Mouse (Mus musculus) frontal cortex, postnatal 25 days (tissue): Measurements from ENCODE around the gene Mpc2.

Experiments
- DNase-seq, 2 experiments: peaks; one replicate each; pipeline ENCODE4 v3.0.0; 2022; ENCODE audit warnings: low spot score in 2 of 2

Gene Mpc2

GRCm38 (mm10) chr1:165503307-165504024 is 43.0 kb downstream of the Mpc2 start:
- DNase-seq: no peak

DNA sequence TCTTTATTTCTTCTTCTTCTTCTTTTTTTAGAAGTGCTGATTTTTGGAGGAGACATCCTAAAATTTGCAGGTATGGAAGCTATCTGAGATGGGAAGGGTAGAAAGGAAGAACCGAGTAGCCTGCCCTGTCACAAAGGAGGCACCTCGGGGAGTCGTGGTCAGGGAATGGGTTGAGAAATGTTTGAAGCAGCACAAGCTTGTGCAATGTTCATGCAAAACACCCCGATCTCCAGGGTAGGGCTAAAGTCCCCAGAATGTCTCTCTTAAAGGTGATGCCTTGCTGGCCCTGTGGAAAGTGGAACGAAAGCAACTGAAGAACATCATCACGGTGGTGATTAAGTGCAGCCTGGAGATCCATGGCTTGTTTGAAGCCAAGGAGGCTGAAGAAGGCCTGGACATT is 45.9 kb downstream of the Mpc2 start:
- DNase-seq: no peak

GRCm38 (mm10) chr1:165510161-165510560 is 49.7 kb downstream of the Mpc2 start:
- DNase-seq: no peak

GRCm38 (mm10) chr1:165520716-165521115 is 60.3 kb downstream of the Mpc2 start:
- DNase-seq: no peak
